Mouse (Mus musculus) limb, embryonic 12.5 days (tissue): ENCODE data around the gene Fkbp1a. TPM values are rescaled to one million over a fixed set of nuclear protein-coding genes. Genes with fewer than 3 reads are reported as not detected.

Source experiments
- ATAC-seq: fragments of 200-750 bp; cut with Nextera tagmentation; 2 replicates; pipeline ENCODE4 v1.8.0; 2017; ENCODE audit warnings: low read depth, moderate TSS enrichment; ENCODE audit not compliant: insufficient number of reproducible peaks, insufficient read depth, low FRiP score, low TSS enrichment
- H3K27ac ChIP-seq: fragments of 300-500 bp; sonication (generic); 2 replicates; pipeline ENCODE4 v1.5.1; 2016; ENCODE audit warnings: mild to moderate bottlenecking, moderate library complexity
- H3K27me3 ChIP-seq: fragments of 300-500 bp; sonication (generic); 2 replicates; pipeline ENCODE4 v1.6.1; 2016; ENCODE audit warnings: mild to moderate bottlenecking, moderate library complexity
- H3K36me3 ChIP-seq: fragments of 300-500 bp; sonication (generic); 2 replicates; pipeline ENCODE4 v1.6.1; 2016; ENCODE audit warnings: mild to moderate bottlenecking, moderate library complexity
- H3K4me1 ChIP-seq: fragments of 300-500 bp; sonication (generic); replicated peaks from 2 replicates; pipeline ENCODE4 v1.6.1; 2016
- H3K4me2 ChIP-seq: fragments of 300-500 bp; sonication (generic); 2 replicates; pipeline ENCODE4 v1.6.1; 2016; ENCODE audit warnings: mild to moderate bottlenecking, moderate library complexity
- H3K4me3 ChIP-seq: fragments of 300-500 bp; sonication (generic); replicated peaks from 2 replicates; pipeline ENCODE4 v1.5.1; 2016; ENCODE audit warnings: mild to moderate bottlenecking
- H3K9ac ChIP-seq: fragments of 300-500 bp; sonication (generic); replicated peaks from 2 replicates; pipeline ENCODE4 v1.6.1; 2016; ENCODE audit warnings: mild to moderate bottlenecking, moderate library complexity
- H3K9me3 ChIP-seq: fragments of 300-500 bp; sonication (generic); 2 replicates; pipeline ENCODE4 v1.6.1; 2016; ENCODE audit warnings: mild to moderate bottlenecking, moderate library complexity
- WGBS: fragments of 180-500 bp; shearing (Covaris S2); methylation state at CpG from one replicate; pipeline ENCODE4 v1.1.7; 2016; 5-methylcytosine and 5-hydroxymethylcytosine counted together
- polyA plus RNA-seq: library from polyadenylated mRNA; unstranded; fragments of >200 nt; fragmentation: Nextera tagmentation; extraction: Ambion mirVana; gene quantifications from 2 replicates; pipeline ENCODE4 v1.2.1, GENCODE M21; 2016

The Fkbp1a gene
- polyA plus RNA-seq, 1 experiment from 2014 or later, result 428 TPM

GRCm38 (mm10) chr2:151528066-151528465 is 14.2 kb upstream of the Fkbp1a start:
- H3K36me3 ChIP-seq, result no peaks in the 10 kb centered on the region
- H3K9ac ChIP-seq, result no peak overlapping the region
- no peaks in the 10 kb centered on the region for H3K4me1 ChIP-seq
- WGBS, result 79% methylated on average over 1 of the region's 1 CpGs
- H3K4me2 ChIP-seq, result no peak overlapping the region
- H3K27me3 ChIP-seq, result no peaks in the 10 kb centered on the region
- H3K9me3 ChIP-seq, result no peaks in the 10 kb centered on the region
- H3K4me3 ChIP-seq, result no peak overlapping the region
- no peak overlapping the region for H3K27ac ChIP-seq
- ATAC-seq, result no peak

GRCm38 (mm10) chr2:151529169-151529568 is 13.1 kb upstream of the Fkbp1a start:
- no peaks in the 10 kb centered on the region for H3K27me3 ChIP-seq
- no peaks in the 10 kb centered on the region for H3K4me1 ChIP-seq
- ATAC-seq, result no peak
- no peaks in the 10 kb centered on the region for H3K36me3 ChIP-seq
- H3K27ac ChIP-seq, result no peak overlapping the region
- no peak overlapping the region for H3K9ac ChIP-seq
- no peak overlapping the region for H3K4me3 ChIP-seq
- no peak overlapping the region for H3K4me2 ChIP-seq
- no peaks in the 10 kb centered on the region for H3K9me3 ChIP-seq

DNA sequence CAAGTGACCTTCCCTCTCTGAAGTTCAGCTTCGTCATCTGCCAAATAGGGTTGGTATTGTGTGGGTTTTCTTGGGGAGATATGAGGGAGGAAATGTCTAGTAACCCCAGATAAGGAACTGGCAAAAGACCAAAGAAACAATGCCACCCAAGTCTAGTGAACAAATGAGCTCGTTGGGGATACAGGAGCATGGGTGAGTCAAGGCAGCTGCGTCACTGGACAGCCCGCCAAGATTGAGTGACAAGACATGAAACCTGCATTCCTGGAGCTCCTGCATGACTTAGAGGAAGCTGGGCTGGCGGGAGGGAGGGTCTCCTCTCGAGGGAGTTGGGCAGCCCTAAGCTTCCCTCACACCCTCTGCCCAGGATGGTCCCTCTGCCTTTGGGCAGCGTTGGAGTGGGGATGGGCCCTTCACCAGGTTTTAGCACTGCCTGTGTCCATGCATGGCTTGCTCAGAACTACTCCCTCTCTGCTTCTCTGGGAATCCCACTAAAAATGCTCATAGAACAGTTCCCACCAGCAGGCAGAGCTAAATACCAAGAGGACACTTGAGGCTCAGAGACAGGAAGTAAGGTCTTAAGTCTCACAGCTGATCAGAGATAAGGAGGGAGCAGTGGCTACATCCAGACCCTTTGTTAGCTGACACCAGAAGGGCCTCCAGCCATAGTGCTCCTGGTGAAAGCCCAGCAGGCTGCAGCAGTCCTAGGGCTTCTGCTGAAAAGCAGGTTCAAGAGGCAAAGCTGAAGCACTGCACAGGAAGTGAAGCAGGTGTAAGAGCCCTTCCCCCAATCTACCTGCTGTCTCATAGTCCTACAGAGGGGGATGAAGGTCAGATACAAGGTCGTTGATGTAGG is 11.7 kb upstream of the Fkbp1a start:
- no peaks in the 10 kb centered on the region for H3K4me1 ChIP-seq

GRCm38 (mm10) chr2:151533632-151534031 is 8.7 kb upstream of the Fkbp1a start:
- ATAC-seq, result no peak
- H3K4me2 ChIP-seq, result no peak overlapping the region
- no peaks in the 10 kb centered on the region for H3K9me3 ChIP-seq
- H3K4me3 ChIP-seq, result no peak overlapping the region
- no peaks in the 10 kb centered on the region for H3K27me3 ChIP-seq
- WGBS, result 95% methylated on average over 6 of the region's 6 CpGs
- no peak overlapping the region for H3K9ac ChIP-seq
- peaks cover 4% of the 10 kb centered on the region for H3K4me1 ChIP-seq
- H3K36me3 ChIP-seq, result no peaks in the 10 kb centered on the region
- no peak overlapping the region for H3K27ac ChIP-seq

More for the DNA sequence above, 11.7 kb upstream of the Fkbp1a start:
- ATAC-seq, result no peak
- Histone ChIP-seq H3K4me3 (no peak overlapping the region), H3K27ac (no peak overlapping the region), H3K27me3 (no peaks in the 10 kb centered on the region), H3K36me3 (no peaks in the 10 kb centered on the region), H3K9me3 (no peaks in the 10 kb centered on the region), H3K4me2 (no peak overlapping the region), H3K9ac (no peak overlapping the region)
- WGBS, result 61% methylated on average over 8 of the region's 8 CpGs

- no peak overlapping the region for H3K9ac ChIP-seq
- H3K4me1 ChIP-seq, result peaks cover 4% of the 10 kb centered on the region
- 82% methylated on average over 1 of the region's 1 CpGs for WGBS
- no peaks in the 10 kb centered on the region for H3K27me3 ChIP-seq
- H3K27ac ChIP-seq, result no peak overlapping the region
- H3K4me2 ChIP-seq, result no peak overlapping the region
- no peak overlapping the region for H3K4me3 ChIP-seq
- peak; percentile 37; the same call in 1 of the 2 replicates for ATAC-seq
- H3K9me3 ChIP-seq, result no peaks in the 10 kb centered on the region
- no peaks in the 10 kb centered on the region for H3K36me3 ChIP-seq
These were observed 6.2 kb upstream of the Fkbp1a start for GRCm38 (mm10) chr2:151535961-151536617.

- peaks cover 7% of the 10 kb centered on the region for H3K4me1 ChIP-seq
- 77% methylated on average over 5 of the region's 5 CpGs for WGBS
- no peak overlapping the region for H3K27ac ChIP-seq
- no peaks in the 10 kb centered on the region for H3K9me3 ChIP-seq
- H3K27me3 ChIP-seq, result no peaks in the 10 kb centered on the region
- no peak overlapping the region for H3K9ac ChIP-seq
- no peak overlapping the region for H3K4me2 ChIP-seq
- no peak overlapping the region for H3K4me3 ChIP-seq
- ATAC-seq, result no peak
- no peaks in the 10 kb centered on the region for H3K36me3 ChIP-seq
These were observed 5.7 kb upstream of the Fkbp1a start for GRCm38 (mm10) chr2:151536618-151536974.

DNA sequence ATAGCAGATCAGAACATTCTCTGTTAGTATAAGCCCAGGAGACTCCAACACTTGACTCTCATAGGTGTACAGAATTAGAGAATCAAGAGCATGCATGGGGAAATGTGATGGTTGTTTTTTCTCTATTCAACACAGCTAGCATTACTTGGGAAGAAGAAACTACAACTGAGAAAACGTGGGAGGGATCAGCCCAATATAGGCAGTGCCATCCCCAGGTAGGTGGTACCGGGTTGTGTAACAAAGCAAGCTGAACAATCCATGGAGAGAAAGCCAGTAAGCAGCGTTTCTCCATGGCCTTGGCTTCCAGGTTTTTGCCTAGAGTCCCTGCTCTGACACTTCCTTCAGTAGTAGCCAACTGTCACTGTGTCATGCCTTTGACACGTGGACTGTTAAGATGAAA is 3.6 kb upstream of the Fkbp1a start:
- no peak overlapping the region for H3K9ac ChIP-seq
- no peak overlapping the region for H3K27ac ChIP-seq
- H3K4me3 ChIP-seq, result no peak overlapping the region
- H3K4me2 ChIP-seq, result no peak overlapping the region
- H3K4me1 ChIP-seq, result peaks cover 13% of the 10 kb centered on the region
- WGBS, result 58% methylated on average over 4 of the region's 4 CpGs
- no peaks in the 10 kb centered on the region for H3K36me3 ChIP-seq
- H3K9me3 ChIP-seq, result no peaks in the 10 kb centered on the region
- no peak for ATAC-seq
- H3K27me3 ChIP-seq, result no peaks in the 10 kb centered on the region

- peak overlapping the region; percentile 96 for H3K4me3 ChIP-seq
- H3K4me2 ChIP-seq, result peak overlapping the region; percentile 79
- H3K27ac ChIP-seq, result peak overlapping the region; percentile 96
- no peaks in the 10 kb centered on the region for H3K9me3 ChIP-seq
- H3K9ac ChIP-seq, result peak overlapping the region; percentile 90
- 2% methylated on average over 20 of the region's 21 CpGs for WGBS
- H3K27me3 ChIP-seq, result no peaks in the 10 kb centered on the region
- no peak; the same call in 1 of the 2 replicates for ATAC-seq
- H3K4me1 ChIP-seq, result peaks cover 23% of the 10 kb centered on the region
- peaks cover 37% of the 10 kb centered on the region for H3K36me3 ChIP-seq
These were observed 996 bp downstream of the Fkbp1a start for GRCm38 (mm10) chr2:151543063-151543895.

- 0 out of 2 replicates have a peak overlapping the region, but pooled peaks have one; percentile 12 for H3K9ac ChIP-seq
- peaks cover 23% of the 10 kb centered on the region for H3K4me1 ChIP-seq
- 77% methylated on average over 6 of the region's 6 CpGs for WGBS
- no peak overlapping the region for H3K4me3 ChIP-seq
- ATAC-seq, result no peak
- no peak overlapping the region for H3K27ac ChIP-seq
- H3K9me3 ChIP-seq, result no peaks in the 10 kb centered on the region
- H3K27me3 ChIP-seq, result no peaks in the 10 kb centered on the region
- peak overlapping the region; percentile 79; the same call in 1 of the 2 replicates for H3K4me2 ChIP-seq
- peaks cover 47% of the 10 kb centered on the region for H3K36me3 ChIP-seq
These were observed 2.4 kb downstream of the Fkbp1a start for GRCm38 (mm10) chr2:151544673-151545072.

- H3K4me2 ChIP-seq, result no peak overlapping the region
- no peak overlapping the region for H3K27ac ChIP-seq
- ATAC-seq, result no peak
- no peak overlapping the region for H3K4me3 ChIP-seq
- 93% methylated on average over 4 of the region's 4 CpGs for WGBS
- no peak overlapping the region for H3K9ac ChIP-seq
- peaks cover 64% of the 10 kb centered on the region for H3K36me3 ChIP-seq
- no peaks in the 10 kb centered on the region for H3K27me3 ChIP-seq
- H3K4me1 ChIP-seq, result peaks cover 21% of the 10 kb centered on the region
- no peaks in the 10 kb centered on the region for H3K9me3 ChIP-seq
These were observed 4.3 kb downstream of the Fkbp1a start for GRCm38 (mm10) chr2:151546571-151546970.

- Histone ChIP-seq H3K4me2 (no peak overlapping the region), H3K9me3 (no peaks in the 10 kb centered on the region), H3K4me1 (peaks cover 5% of the 10 kb centered on the region), H3K4me3 (no peak overlapping the region), H3K36me3 (peaks cover 89% of the 10 kb centered on the region), H3K27ac (no peak overlapping the region), H3K27me3 (no peaks in the 10 kb centered on the region), H3K9ac (no peak overlapping the region)
- no peak for ATAC-seq
- 95% methylated on average over 3 of the region's 3 CpGs for WGBS
These were observed 7.4 kb downstream of the Fkbp1a start for GRCm38 (mm10) chr2:151549615-151550121.
